Mouse (Mus musculus) myocyte (in vitro differentiated cells): ENCODE results near the gene Shc3.

ENCODE experiments used
- CEBPB ChIP-seq: IDR thresholded peaks from 2 replicates; pipeline ENCODE4 v1.6.1; 2011; ENCODE audit warnings: mild to moderate bottlenecking, moderate library complexity; ENCODE audit not compliant: poor library complexity, insufficient read depth, severe bottlenecking
- E2F4 ChIP-seq: IDR thresholded peaks from one replicate; pipeline ENCODE4 v1.6.1; 2011; ENCODE audit warnings: mild to moderate bottlenecking, control low read depth, moderate library complexity; ENCODE audit not compliant: insufficient read depth
- MAX ChIP-seq: IDR thresholded peaks from one replicate; pipeline ENCODE4 v1.6.1; 2011; ENCODE audit warnings: low read depth, mild to moderate bottlenecking, control low read depth
- MYOD1 ChIP-seq, 3 experiments: IDR thresholded peaks; one replicate each; pipeline ENCODE4 v1.6.1; 2011; ENCODE audit warnings: control low read depth in 2 of 3, low read depth in 2 of 3, mild to moderate bottlenecking in 2 of 3, moderate library complexity in 1 of 3; ENCODE audit not compliant: insufficient read length in 2 of 3, control insufficient read depth in 1 of 3
- MYOG ChIP-seq, 3 experiments: IDR thresholded peaks; one replicate each; pipeline ENCODE4 v1.6.1; 2011; ENCODE audit warnings: control low read depth in 2 of 3, low read depth in 2 of 3, mild to moderate bottlenecking in 2 of 3; ENCODE audit not compliant: insufficient read length in 2 of 3, control insufficient read depth in 1 of 3, insufficient read depth in 1 of 3
- POLR2A ChIP-seq: IDR thresholded peaks from one replicate; pipeline ENCODE4 v1.6.1; 2011; ENCODE audit warnings: low read depth, mild to moderate bottlenecking, control low read depth, moderate library complexity; ENCODE audit not compliant: insufficient read length
- POLR2AphosphoS2 ChIP-seq: IDR thresholded peaks from one replicate; pipeline ENCODE4 v1.6.1; 2011; ENCODE audit warnings: low read depth, control low read depth; ENCODE audit not compliant: insufficient read length
- REST ChIP-seq: IDR thresholded peaks from one replicate; pipeline ENCODE4 v1.6.1; 2011; ENCODE audit warnings: mild to moderate bottlenecking, control low read depth, moderate library complexity; ENCODE audit not compliant: insufficient read depth, insufficient read length
- SRF ChIP-seq: IDR thresholded peaks from one replicate; pipeline ENCODE4 v1.6.1; 2011; ENCODE audit warnings: low read depth; ENCODE audit not compliant: control insufficient read depth, insufficient read length
- TCF12 ChIP-seq: IDR thresholded peaks from one replicate; pipeline ENCODE4 v1.6.1; 2011; ENCODE audit warnings: mild to moderate bottlenecking, control low read depth; ENCODE audit not compliant: poor library complexity, insufficient read depth, severe bottlenecking
- TCF3 ChIP-seq: IDR thresholded peaks from one replicate; pipeline ENCODE4 v1.6.1; 2011; ENCODE audit warnings: low read depth, control low read depth; ENCODE audit not compliant: insufficient read length
- USF1 ChIP-seq: IDR thresholded peaks from one replicate; pipeline ENCODE4 v1.6.1; 2011; ENCODE audit warnings: low read depth, mild to moderate bottlenecking, control low read depth, moderate library complexity

GRCm38 (mm10) chr13:51419501-51419900 is 149.7 kb downstream of the Shc3 start:
- TF ChIP-seq POLR2A (no peak), E2F4 (no peak), MAX (no peak), REST (no peak), POLR2AphosphoS2 (no peak), USF1 (no peak), MYOD1 (IDR thresholded peaks at IDR 0.05; ENCODE audit: control insufficient read depth in 1 of 3, insufficient read length in 2 of 3, low read depth in 2 of 3) (no peak), TCF12 (no peak), MYOG (IDR thresholded peaks at IDR 0.05; ENCODE audit: control insufficient read depth in 1 of 3, insufficient read depth in 1 of 3, insufficient read length in 2 of 3, low read depth in 2 of 3) (no peak), SRF (no peak), TCF3 (no peak), CEBPB (no peak)
